Mouse (Mus musculus) spleen, adult 2 months (tissue): Measurements from ENCODE around the gene Gm20388. TPM values are rescaled to one million over a fixed set of nuclear protein-coding genes. Genes with fewer than 3 reads are reported as not detected.

Source experiments
- DNase-seq, 2 experiments: peaks; one replicate each; pipeline versions ENCODE4 v3.0.0 to v3.0.0-alpha.2; 2012 to 2021; ENCODE audit warnings: low spot score in 2 of 2, low read depth in 1 of 2
- H3K27ac ChIP-seq: fragments of 200-500 bp; 2 replicates; pipeline ENCODE4 v1.5.1; 2012; ENCODE audit warnings: low read length, inconsistent platforms; ENCODE audit not compliant: insufficient read depth
- H3K27me3 ChIP-seq: fragments of 200-500 bp; 2 replicates; pipeline ENCODE4 v1.6.1; 2012; ENCODE audit warnings: mild to moderate bottlenecking, moderate library complexity, low read length, inconsistent platforms; ENCODE audit not compliant: control insufficient read depth, insufficient read depth
- H3K36me3 ChIP-seq: fragments of 200-500 bp; 2 replicates; pipeline ENCODE4 v1.6.1; 2012; ENCODE audit warnings: mild to moderate bottlenecking, low read length, inconsistent platforms; ENCODE audit not compliant: control insufficient read depth, insufficient read depth
- H3K4me1 ChIP-seq: fragments of 200-500 bp; 2 replicates; pipeline ENCODE4 v1.6.1; 2011; ENCODE audit warnings: inconsistent platforms; ENCODE audit not compliant: control insufficient read depth, insufficient read depth, insufficient read length
- H3K4me3 ChIP-seq: fragments of 200-500 bp; 2 replicates; pipeline ENCODE4 v1.5.1; 2011; ENCODE audit warnings: mild to moderate bottlenecking, inconsistent platforms; ENCODE audit not compliant: insufficient read depth, insufficient read length; ENCODE audit errors: extremely low read depth
- CTCF ChIP-seq: fragments of 200-500 bp; IDR thresholded peaks from 2 replicates; pipeline ENCODE4 v1.5.1; 2011; ENCODE audit warnings: mild to moderate bottlenecking, inconsistent platforms; ENCODE audit not compliant: insufficient read depth, insufficient read length, insufficient replicate concordance; ENCODE audit errors: extremely low read depth
- POLR2A ChIP-seq: fragments of 200-500 bp; IDR thresholded peaks from 2 replicates; pipeline ENCODE4 v1.6.1; 2011; ENCODE audit warnings: low read depth, low read length, inconsistent platforms
- WGBS: fragments of 180-500 bp; shearing (Covaris S2); methylation state at CpG from one replicate; pipeline ENCODE4 v1.1.7; 2018; 5-methylcytosine and 5-hydroxymethylcytosine counted together
- polyA plus RNA-seq: library from polyadenylated mRNA; depleted of rRNA; stranded (reverse); fragments of >200 nt; gene quantifications from 2 replicates; pipeline ENCODE4 v1.2.3, GENCODE M21; 2012

Gene Gm20388
- polyA plus RNA-seq, 1 experiment, result 26.1 TPM

- TF ChIP-seq POLR2A, result no peak
- TF ChIP-seq CTCF, result no peak
These were observed 2431.1 kb downstream of the Gm20388 start for GRCm38 (mm10) chr8:122341790-122342189.

GRCm38 (mm10) chr8:122342362-122342761 lies 2431.7 kb downstream of the Gm20388 start:
- H3K36me3 ChIP-seq, result no peaks in the 10 kb centered on the region; the same call in 1 of the 2 replicates
- no peak for TF ChIP-seq POLR2A
- TF ChIP-seq CTCF, result no peak
- peaks cover 20% of the 10 kb centered on the region; the same call in 1 of the 2 replicates for H3K4me1 ChIP-seq
- DNase-seq, result no peak
- H3K27ac ChIP-seq, result no peak overlapping the region
- no peak overlapping the region for H3K4me3 ChIP-seq
- WGBS, result 49% methylated on average over 5 of the region's 5 CpGs
- no peaks in the 10 kb centered on the region for H3K27me3 ChIP-seq

More at GRCm38 (mm10) chr8:122341790-122342189, 2431.1 kb downstream of the Gm20388 start:
- 82% methylated on average over 6 of the region's 6 CpGs for WGBS
- DNase-seq, result no peak
- H3K27ac ChIP-seq, result no peak overlapping the region
- no peaks in the 10 kb centered on the region for H3K27me3 ChIP-seq
- H3K4me1 ChIP-seq, result peaks cover 20% of the 10 kb centered on the region; the same call in 1 of the 2 replicates
- peaks cover under 1% of the 10 kb centered on the region for H3K36me3 ChIP-seq
- no peak overlapping the region for H3K4me3 ChIP-seq

- H3K4me3 ChIP-seq, result no peak overlapping the region
- TF ChIP-seq CTCF (no peak), POLR2A (no peak)
- WGBS, result under 1% methylated on average over 9 of the region's 9 CpGs
- H3K27ac ChIP-seq, result no peak overlapping the region
- H3K27me3 ChIP-seq, result no peaks in the 10 kb centered on the region
- no peaks in the 10 kb centered on the region for H3K36me3 ChIP-seq
- DNase-seq, result no peak
- H3K4me1 ChIP-seq, result peaks cover 20% of the 10 kb centered on the region; the same call in 1 of the 2 replicates
These were observed 2432.2 kb downstream of the Gm20388 start for GRCm38 (mm10) chr8:122342806-122343209.

GRCm38 (mm10) chr8:122343341-122343740 lies 2432.7 kb downstream of the Gm20388 start:
- 5% methylated on average over 11 of the region's 11 CpGs for WGBS
- Histone ChIP-seq H3K4me3 (no peak overlapping the region), H3K36me3 (no peaks in the 10 kb centered on the region), H3K27me3 (no peaks in the 10 kb centered on the region), H3K27ac (no peak overlapping the region), H3K4me1 (peaks cover 20% of the 10 kb centered on the region; the same call in 1 of the 2 replicates)
- no peak for DNase-seq
- TF ChIP-seq POLR2A (no peak), CTCF (no peak)

GRCm38 (mm10) chr8:122343758-122344157 lies 2433.1 kb downstream of the Gm20388 start:
- H3K4me1 ChIP-seq, result peaks cover 20% of the 10 kb centered on the region; the same call in 1 of the 2 replicates
- DNase-seq, result peak in 1 of 2 experiments; percentile 43
- no peaks in the 10 kb centered on the region for H3K36me3 ChIP-seq
- no peak overlapping the region for H3K27ac ChIP-seq
- H3K27me3 ChIP-seq, result no peaks in the 10 kb centered on the region
- 0% methylated on average over 14 of the region's 14 CpGs for WGBS
- TF ChIP-seq POLR2A (no peak), CTCF (no peak)
- H3K4me3 ChIP-seq, result peak overlapping the region; percentile 3; the same call in 1 of the 2 replicates

GRCm38 (mm10) chr8:122344219-122344618 lies 2433.6 kb downstream of the Gm20388 start:
- 2% methylated on average over 2 of the region's 5 CpGs for WGBS
- H3K27ac ChIP-seq, result no peak overlapping the region
- no peaks in the 10 kb centered on the region for H3K36me3 ChIP-seq
- no peak for DNase-seq
- peaks cover 20% of the 10 kb centered on the region; the same call in 1 of the 2 replicates for H3K4me1 ChIP-seq
- H3K27me3 ChIP-seq, result no peaks in the 10 kb centered on the region
- no peak for TF ChIP-seq POLR2A
- no peak for TF ChIP-seq CTCF
- H3K4me3 ChIP-seq, result no peak overlapping the region
